Mouse (Mus musculus): ENCODE measurements around the gene Ktn1. TPM values are rescaled to one million over a fixed set of nuclear protein-coding genes. Genes with fewer than 3 reads are reported as not detected.

The Ktn1 gene
- polyA plus RNA-seq, 1 experiment from 2014 or later = 82.7 TPM

DNA sequence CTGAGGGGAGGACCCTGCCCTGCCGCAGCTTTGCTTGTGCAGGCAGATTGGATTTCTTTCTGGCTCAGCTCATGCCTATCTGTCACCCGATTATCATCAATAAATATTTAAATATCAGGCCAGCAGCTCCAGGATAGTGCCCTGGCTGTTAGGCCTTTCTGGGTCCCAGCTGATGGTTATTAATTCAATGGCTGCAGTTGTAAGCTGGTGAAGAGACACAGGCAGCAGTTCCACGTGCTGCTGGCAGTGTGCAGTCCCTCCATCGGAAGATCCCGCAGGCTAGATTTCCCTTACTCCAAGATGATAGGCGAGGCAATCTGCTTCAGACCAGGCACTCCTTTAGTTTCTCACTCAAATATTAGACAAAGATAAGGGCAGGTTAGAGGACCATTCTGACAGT is 116.9 kb downstream of the Ktn1 start:
- no peak overlapping the region for H3K9ac ChIP-seq
- no peaks in the 10 kb centered on the region for H3K9me3 ChIP-seq (replicated peaks)
- H3K4me1 ChIP-seq (replicated peaks) = no peaks in the 10 kb centered on the region
- H3K27ac ChIP-seq = no peak overlapping the region
- 72% methylated on average over 6 of the region's 6 CpGs for WGBS
- no peak overlapping the region for H3K4me3 ChIP-seq
- ATAC-seq (replicated peaks; ENCODE audit: insufficient number of reproducible peaks, insufficient read depth, low FRiP score, low read depth) = no peak
- H3K4me2 ChIP-seq = no peak overlapping the region
- H3K36me3 ChIP-seq = no peaks in the 10 kb centered on the region
- no peaks in the 10 kb centered on the region for H3K27me3 ChIP-seq

GRCm38 (mm10) chr14:47765796-47766195 is 117.5 kb downstream of the Ktn1 start:
- Histone ChIP-seq H3K36me3 (no peaks in the 10 kb centered on the region), H3K9me3 (replicated peaks) (no peaks in the 10 kb centered on the region), H3K9ac (no peak overlapping the region), H3K4me3 (no peak overlapping the region), H3K4me1 (replicated peaks) (no peaks in the 10 kb centered on the region), H3K27me3 (no peaks in the 10 kb centered on the region), H3K27ac (no peak overlapping the region), H3K4me2 (no peak overlapping the region)
- no peak for ATAC-seq (replicated peaks; ENCODE audit: insufficient number of reproducible peaks, insufficient read depth, low FRiP score, low read depth)
- WGBS = 74% methylated on average over 3 of the region's 3 CpGs

DNA sequence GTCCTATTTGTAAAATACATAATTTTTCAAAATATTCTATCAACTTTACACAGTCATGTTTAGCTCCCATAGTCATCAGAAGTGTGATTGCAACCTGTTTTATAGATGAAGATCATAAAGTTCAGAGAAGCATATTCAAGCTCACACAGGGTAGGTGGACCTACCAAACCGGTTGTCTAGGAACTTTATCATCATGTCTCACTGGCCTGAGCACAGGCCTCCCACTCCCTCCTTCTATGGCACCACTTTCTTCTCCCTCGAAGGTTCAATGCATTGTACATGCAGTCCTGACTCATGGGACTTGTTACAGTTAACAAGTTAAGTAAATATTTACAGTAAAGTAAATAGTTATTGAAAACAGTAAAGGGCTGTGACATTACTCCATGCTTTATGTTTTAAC is 118.1 kb downstream of the Ktn1 start:
- no peaks in the 10 kb centered on the region for H3K4me1 ChIP-seq (replicated peaks)
- no peak overlapping the region for H3K4me3 ChIP-seq
- no peak for ATAC-seq (replicated peaks; ENCODE audit: insufficient number of reproducible peaks, insufficient read depth, low FRiP score, low read depth)
- H3K9me3 ChIP-seq (replicated peaks) = no peaks in the 10 kb centered on the region
- H3K9ac ChIP-seq = no peak overlapping the region
- no peaks in the 10 kb centered on the region for H3K36me3 ChIP-seq
- no peaks in the 10 kb centered on the region for H3K27me3 ChIP-seq
- no peak overlapping the region for H3K4me2 ChIP-seq
- WGBS = 63% methylated on average over 2 of the region's 2 CpGs
- no peak overlapping the region for H3K27ac ChIP-seq

DNA sequence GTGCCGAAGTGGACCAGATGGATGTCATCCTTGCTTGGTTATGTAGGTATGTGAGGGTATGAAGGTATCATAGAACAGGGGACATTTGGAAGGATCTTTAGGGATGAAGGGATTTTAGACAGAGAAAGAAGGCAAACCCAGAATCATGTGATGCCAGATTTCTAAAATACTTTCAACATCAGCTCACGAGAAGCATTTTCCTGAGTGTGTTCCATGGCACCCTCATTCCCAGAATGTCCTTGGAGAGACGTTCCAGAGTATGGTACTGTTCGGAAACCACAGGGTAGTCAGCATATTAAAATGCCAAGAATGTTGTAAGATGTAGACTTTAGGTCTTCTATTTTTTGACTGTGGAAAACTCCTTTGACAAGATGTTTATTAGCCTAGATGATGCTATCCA is 123.2 kb downstream of the Ktn1 start:
- H3K9me3 ChIP-seq (replicated peaks) = no peaks in the 10 kb centered on the region
- H3K27me3 ChIP-seq = no peaks in the 10 kb centered on the region
- H3K4me2 ChIP-seq = no peak overlapping the region
- 80% methylated on average over 4 of the region's 4 CpGs for WGBS
- H3K27ac ChIP-seq = no peak overlapping the region
- H3K36me3 ChIP-seq = no peaks in the 10 kb centered on the region
- no peak for ATAC-seq (replicated peaks; ENCODE audit: insufficient number of reproducible peaks, insufficient read depth, low FRiP score, low read depth)
- no peak overlapping the region for H3K9ac ChIP-seq
- no peaks in the 10 kb centered on the region for H3K4me1 ChIP-seq (replicated peaks)
- H3K4me3 ChIP-seq = no peak overlapping the region

DNA sequence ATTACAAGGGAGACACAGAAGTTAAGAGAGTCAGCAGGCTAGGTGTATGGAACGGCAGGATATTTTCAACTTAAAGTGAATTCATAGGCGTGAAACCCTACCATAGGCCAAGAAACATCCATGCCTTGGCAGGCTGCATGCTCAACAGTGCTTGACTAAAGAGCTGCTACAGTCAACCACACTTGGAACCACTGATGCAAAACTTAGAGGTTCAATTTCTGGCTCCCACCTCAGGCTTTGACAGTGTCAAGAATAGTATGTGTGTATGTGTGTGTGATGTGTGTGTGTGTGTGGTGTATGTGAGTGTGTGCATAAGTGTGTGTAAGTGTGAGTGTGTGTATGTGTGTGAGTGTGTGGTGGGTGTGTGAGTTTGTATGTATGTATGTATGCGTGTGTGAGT is 127.3 kb downstream of the Ktn1 start:
- WGBS = 86% methylated on average over 3 of the region's 3 CpGs

GRCm38 (mm10) chr14:47776260-47777035 is 128.2 kb downstream of the Ktn1 start:
- Histone ChIP-seq H3K9ac (no peak overlapping the region), H3K4me3 (no peak overlapping the region), H3K9me3 (replicated peaks) (no peaks in the 10 kb centered on the region), H3K4me1 (replicated peaks) (no peaks in the 10 kb centered on the region), H3K27ac (no peak overlapping the region), H3K36me3 (no peaks in the 10 kb centered on the region), H3K4me2 (no peak overlapping the region), H3K27me3 (no peaks in the 10 kb centered on the region)
- WGBS = 76% methylated on average over 6 of the region's 6 CpGs
- ATAC-seq (replicated peaks; ENCODE audit: insufficient number of reproducible peaks, insufficient read depth, low FRiP score, low read depth) = no peak; the same call in 1 of the 2 replicates

More for the DNA sequence above, 127.3 kb downstream of the Ktn1 start:
- ATAC-seq (replicated peaks; ENCODE audit: insufficient number of reproducible peaks, insufficient read depth, low FRiP score, low read depth) = no peak
- Histone ChIP-seq H3K9me3 (replicated peaks) (no peaks in the 10 kb centered on the region), H3K36me3 (no peaks in the 10 kb centered on the region), H3K9ac (no peak overlapping the region), H3K4me2 (no peak overlapping the region), H3K4me1 (replicated peaks) (no peaks in the 10 kb centered on the region), H3K27ac (no peak overlapping the region), H3K4me3 (no peak overlapping the region), H3K27me3 (no peaks in the 10 kb centered on the region)

DNA sequence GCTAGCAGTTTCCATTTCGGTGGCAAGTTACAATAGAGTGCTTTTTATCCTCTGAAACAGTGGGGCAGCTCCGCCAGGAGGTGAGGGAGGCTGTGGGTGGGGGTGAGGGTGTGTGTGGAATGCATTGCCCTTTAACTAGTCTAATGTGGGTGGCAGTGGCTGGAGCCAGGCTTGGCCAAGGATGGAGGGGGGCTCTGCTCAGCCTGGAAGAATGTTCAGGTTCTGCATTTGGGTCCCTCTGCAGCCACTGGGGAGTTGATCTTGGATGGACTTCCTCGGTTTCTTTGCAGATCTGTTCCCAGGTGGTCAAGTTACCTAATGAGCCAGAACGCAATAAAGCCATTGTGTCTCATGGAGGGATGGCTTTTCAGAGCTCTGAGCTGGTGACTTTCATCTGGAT is 137.9 kb downstream of the Ktn1 start:
- ATAC-seq (replicated peaks; ENCODE audit: insufficient number of reproducible peaks, insufficient read depth, low FRiP score, low read depth) = no peak

More for the DNA sequence above, 137.9 kb downstream of the Ktn1 start:
- H3K4me2 ChIP-seq = no peak overlapping the region
- no peak overlapping the region for H3K4me3 ChIP-seq
- 45% methylated on average over 4 of the region's 4 CpGs for WGBS
- no peak overlapping the region for H3K27ac ChIP-seq
- H3K36me3 ChIP-seq = no peaks in the 10 kb centered on the region
- H3K9me3 ChIP-seq (replicated peaks) = no peaks in the 10 kb centered on the region
- no peaks in the 10 kb centered on the region for H3K27me3 ChIP-seq
- H3K4me1 ChIP-seq (replicated peaks) = no peaks in the 10 kb centered on the region
- H3K9ac ChIP-seq = no peak overlapping the region

Other genes starting within 250 kb of the Ktn1 start
- gene Dlgap5, start 230.0 kb upstream of the Ktn1 start, polyA plus RNA-seq (2015; fragmentation: Nextera tagmentation; extraction: Ambion mirVana) = 29.0 and 34.2 TPM in 2 replicates
- 13.4 and 18.3 TPM in 2 replicates for gene Fbxo34, start 198.0 kb upstream of the Ktn1 start, polyA plus RNA-seq (2015; fragmentation: Nextera tagmentation; extraction: Ambion mirVana)
- 10.9 and 11.5 TPM in 2 replicates for gene Atg14, start 77.8 kb upstream of the Ktn1 start, polyA plus RNA-seq (2015; fragmentation: Nextera tagmentation; extraction: Ambion mirVana)

Measured in heart, embryonic 15.5 days (tissue).